Mouse (Mus musculus) thymus, postnatal 36 days (tissue): ENCODE measurements at regions not wholly inside any gene's neighbourhood (a gene's known extent, or its start where the extent isn't known, plus 50 kb on each side); places are given as distances from the start of the nearest gene placed in this dataset.
"Not testable (repeated sequence)": the region's sequence is repeated elsewhere in the genome, so short reads cannot be mapped to it uniquely, and the experiment has no call there.

ENCODE experiments used
- DNase-seq, 2 experiments: peaks; one replicate each; pipeline ENCODE4 v3.0.0; 2022; ENCODE audit warnings: mixed read lengths in 2 of 2

- no peak for DNase-seq
Measured at GRCm38 (mm10) chr1:152239376-152239775, 147.1 kb downstream of the Tsen15 start.

DNA sequence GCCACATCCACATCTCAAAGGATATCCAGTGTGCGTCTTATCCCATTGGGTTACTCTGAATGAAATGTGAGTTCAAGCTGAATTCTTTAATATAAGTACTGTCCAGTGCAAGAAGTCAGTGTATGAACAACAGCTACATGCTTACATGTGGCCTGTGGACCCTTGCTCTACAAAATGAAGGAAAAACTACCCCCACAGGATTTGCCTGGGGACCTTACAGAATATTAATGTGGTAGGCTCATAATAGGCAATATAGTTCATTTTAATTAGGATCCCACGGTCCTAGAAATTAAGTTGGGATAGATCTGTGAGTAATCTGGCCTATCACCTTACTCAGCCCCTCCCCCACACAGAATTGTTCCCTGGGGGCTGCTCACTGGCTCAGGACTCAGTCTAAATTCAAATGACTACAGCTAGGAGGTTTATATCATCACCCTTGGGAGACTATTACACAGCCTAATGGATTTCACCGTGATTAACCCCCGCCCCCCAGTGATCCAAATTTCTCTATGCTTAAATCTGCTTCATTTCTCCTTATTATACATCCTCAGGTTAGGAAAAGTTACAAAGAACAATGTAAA lies 145.4 kb upstream of the 1700025G04Rik start:
- DNase-seq = no peak

DNA sequence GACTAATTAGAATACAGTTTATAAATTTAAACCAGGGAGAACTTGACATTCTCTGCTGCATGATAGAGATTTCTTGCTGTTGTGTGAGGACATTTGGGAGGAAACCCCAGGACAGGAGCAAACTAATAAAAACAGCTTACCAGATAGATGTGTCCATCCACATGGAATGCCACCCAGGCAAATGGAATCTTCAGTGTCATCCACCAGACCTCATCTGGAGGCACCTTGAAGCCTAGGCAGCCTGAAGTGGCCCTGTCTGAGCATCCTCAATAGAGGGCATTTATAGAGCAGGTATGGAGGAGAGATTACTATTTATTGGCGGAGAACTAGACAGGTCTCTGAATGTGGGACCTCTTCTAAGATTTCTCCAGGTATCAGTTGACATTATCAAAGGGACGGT lies 144.8 kb upstream of the 1700025G04Rik start:
- no peak for DNase-seq

GRCm38 (mm10) chr1:152231717-152232202 lies 141.8 kb upstream of the 1700025G04Rik start:
- no peak for DNase-seq

GRCm38 (mm10) chr1:152229709-152230108 lies 139.8 kb upstream of the 1700025G04Rik start:
- DNase-seq = no peak

GRCm38 (mm10) chr1:152226049-152226448 lies 136.1 kb upstream of the 1700025G04Rik start:
- no peak for DNase-seq

DNA sequence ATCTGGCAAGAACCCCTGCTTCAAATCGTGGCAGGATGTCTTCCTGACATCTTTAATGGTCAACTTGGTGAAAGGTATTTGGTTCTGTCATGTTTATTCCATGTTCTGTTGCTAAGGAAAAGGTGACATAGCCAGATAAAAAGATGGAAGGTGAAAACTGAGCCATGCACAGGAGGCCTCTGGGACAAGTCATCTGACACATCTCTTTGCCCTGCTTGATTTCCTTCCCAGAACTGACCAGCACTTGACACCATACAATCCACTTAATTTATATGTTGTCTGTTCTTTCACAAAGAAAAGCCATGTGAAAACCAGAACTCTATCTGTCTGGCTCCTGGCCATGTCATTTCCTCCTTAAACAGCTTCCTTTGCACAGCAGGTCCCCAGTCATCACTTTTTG lies 133.7 kb upstream of the 1700025G04Rik start:
- DNase-seq = no peak

- DNase-seq = no peak
Measured at GRCm38 (mm10) chr1:152220804-152221565, 131.1 kb upstream of the 1700025G04Rik start.

- DNase-seq = not testable (repeated sequence)
Measured at GRCm38 (mm10) chr1:152219752-152220151, 129.8 kb upstream of the 1700025G04Rik start.

DNA sequence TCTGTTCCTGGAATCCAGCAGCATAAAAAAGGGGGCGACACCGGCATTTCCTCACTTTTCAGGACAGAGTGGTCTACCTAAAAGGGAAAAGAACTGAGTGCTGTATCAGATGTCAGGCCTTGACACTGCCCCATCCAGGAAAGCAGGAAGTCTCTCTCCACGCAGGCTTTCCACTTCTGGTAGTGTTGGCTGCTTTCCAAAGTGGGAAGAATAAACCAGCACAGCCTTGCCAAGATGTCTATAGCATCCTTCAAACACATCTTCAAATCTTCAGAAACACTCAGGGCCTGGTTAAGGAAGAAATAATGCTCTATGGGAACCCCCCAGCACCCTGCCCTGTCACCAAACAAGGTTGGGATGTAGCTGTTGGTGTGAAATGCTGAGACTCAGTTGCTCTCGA lies 127.5 kb upstream of the 1700025G04Rik start:
- no peak for DNase-seq

DNA sequence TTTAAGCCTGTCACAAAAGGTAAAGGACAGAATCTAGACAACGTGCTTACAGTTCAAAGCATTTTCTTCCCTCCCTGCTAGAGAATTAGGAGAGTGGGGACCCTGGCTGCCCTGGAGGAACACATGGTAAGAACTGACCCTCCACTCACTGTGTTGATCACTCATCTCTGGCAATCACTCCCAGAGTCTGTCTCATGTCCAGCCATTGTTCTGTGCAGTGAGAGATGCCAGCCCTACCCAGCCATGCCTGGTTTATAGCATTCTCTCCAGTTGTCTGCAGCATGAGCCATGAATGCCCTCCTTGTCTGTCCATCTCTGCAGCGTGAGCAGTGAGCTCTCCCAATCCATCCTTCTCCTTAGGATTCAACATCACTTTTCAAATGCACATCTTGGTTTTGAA lies 124.5 kb upstream of the 1700025G04Rik start:
- no peak for DNase-seq

GRCm38 (mm10) chr1:152203187-152203586 lies 113.3 kb upstream of the 1700025G04Rik start:
- no peak for DNase-seq

DNA sequence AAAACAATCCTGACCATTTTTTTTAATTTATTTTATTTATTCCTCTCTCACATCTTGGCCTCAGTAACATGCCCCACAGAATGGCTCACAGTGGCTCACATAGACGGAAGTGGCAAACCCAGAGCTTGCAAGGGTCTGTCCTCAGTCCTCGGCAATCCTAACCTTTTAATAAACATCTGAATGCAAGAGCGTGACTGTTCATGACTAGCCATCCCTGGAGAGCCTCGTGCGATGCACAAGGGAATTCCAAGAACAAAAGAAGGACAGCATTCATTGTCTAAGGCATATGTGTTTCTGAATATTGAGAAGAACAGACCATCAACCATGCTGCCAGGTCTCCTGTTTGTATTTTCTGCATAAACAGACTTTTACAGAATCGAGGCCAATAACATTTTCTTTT lies 98.8 kb upstream of the 1700025G04Rik start:
- no peak for DNase-seq

DNA sequence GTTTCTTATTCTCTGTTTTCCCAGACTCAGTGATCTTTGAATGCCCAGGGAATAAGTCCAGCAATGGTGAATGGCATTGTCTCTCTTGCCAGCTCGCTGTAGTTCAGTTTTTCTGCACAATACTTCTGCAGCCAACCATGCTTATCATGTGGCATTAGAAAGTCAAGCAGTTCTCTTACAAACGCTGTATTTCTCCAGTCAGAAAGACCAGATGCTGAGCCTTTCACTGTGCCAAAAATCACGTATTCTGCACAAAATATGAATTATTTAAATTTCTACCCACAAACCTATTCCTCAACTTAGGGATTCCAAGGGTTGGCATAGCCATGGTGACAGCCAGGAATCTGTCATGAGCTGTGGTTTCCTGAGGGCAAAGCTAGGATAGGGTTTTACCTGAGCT lies 95.0 kb upstream of the 1700025G04Rik start:
- DNase-seq = no peak

- no peak for DNase-seq
Measured at GRCm38 (mm10) chr1:152176267-152176970, 86.5 kb upstream of the 1700025G04Rik start.

DNA sequence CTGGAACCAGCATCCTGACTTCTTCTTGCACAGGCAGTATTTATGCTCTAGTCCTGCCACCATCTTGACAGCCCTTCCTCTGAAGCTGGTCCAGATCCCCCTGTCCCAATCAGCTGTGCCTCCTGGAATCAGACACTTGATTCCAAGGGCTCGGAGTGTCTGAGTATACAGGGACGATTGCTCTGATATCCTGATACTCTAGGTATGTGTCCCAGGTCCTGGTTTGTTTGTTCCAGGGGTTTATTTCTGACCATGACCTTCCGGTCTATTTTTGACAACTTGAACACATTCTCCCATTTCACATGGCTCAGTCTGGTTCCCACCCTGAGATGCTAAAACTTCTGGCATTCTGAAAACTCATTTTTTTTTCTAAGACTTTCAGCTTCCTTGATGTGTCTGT lies 85.8 kb upstream of the 1700025G04Rik start:
- no peak for DNase-seq

GRCm38 (mm10) chr1:152174464-152174863 lies 84.5 kb upstream of the 1700025G04Rik start:
- DNase-seq = no peak

GRCm38 (mm10) chr1:152171034-152171790 lies 81.3 kb upstream of the 1700025G04Rik start:
- no peak for DNase-seq

DNA sequence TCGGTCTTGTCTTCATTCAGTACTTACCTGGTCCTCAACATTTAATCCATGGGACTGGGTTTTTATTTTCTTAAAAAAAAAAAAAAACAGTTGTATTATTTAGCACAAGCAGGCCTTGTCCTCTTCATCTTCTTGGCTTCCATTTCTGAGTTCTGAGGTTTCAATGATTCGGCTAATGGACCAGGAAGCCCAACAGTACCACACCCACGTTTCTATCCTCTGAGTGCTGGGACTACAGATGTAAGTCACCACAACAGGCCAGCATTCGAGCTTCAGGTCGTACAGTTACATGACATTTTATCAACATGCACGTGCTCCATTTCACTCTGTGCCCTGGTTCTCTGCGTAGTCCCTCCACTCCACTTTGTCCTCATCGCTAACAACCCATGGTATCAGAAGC lies 80.7 kb upstream of the 1700025G04Rik start:
- DNase-seq = no peak

DNA sequence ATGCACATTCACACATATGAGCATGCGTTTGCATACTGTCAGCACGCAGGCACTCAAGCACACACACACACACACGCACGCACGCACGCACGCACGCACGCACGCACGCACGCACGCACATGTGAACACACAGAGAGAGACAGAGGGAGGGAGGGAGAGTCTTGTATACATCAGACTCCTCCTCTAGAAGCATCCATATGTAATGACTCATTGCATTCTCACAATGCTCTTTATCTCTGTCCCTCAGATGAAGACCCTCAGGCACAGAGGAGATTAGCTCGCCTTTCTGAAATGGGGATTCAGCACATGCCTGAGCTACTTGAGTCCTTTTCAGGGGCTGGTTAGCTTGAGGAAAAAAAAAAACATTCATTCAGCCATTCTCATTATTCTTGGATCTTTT lies 79.6 kb upstream of the 1700025G04Rik start:
- no peak for DNase-seq

- DNase-seq = no peak
Measured at GRCm38 (mm10) chr1:152168284-152168683, 78.4 kb upstream of the 1700025G04Rik start.

DNA sequence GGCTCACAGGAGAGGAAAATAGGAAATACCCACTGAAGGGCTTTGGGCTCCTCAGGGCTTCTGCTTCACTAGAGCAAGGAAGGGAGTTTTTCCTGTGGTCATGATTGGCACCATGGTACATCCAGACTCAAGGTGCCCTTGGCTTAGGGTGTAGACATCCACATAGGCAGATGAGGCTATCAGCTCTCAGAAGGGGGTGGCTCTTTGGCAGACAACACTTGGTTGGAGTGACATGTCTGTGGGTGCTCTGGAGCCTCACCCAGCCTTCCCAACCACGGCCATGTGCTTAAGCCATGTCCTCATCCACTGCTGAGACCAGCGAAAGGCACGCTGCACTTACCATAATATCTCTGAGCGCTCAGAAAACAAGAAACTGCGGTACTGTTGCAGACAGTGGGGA lies 77.8 kb upstream of the 1700025G04Rik start:
- DNase-seq = no peak

GRCm38 (mm10) chr1:152165490-152165905 lies 75.6 kb upstream of the 1700025G04Rik start:
- no peak for DNase-seq
